Mouse (Mus musculus) megakaryocyte, embryonic 14.5 days (primary cell): ENCODE results near the gene Tnni1.

ENCODE experiments used
- FLI1 ChIP-seq: IDR thresholded peaks from 2 replicates; pipeline ENCODE4 v1.6.1; 2012; ENCODE audit warnings: low read length, inconsistent platforms, mixed read lengths
- GATA1 ChIP-seq: IDR thresholded peaks from 3 replicates; pipeline ENCODE4 v1.6.1; 2012; ENCODE audit warnings: mixed read lengths, low read length, inconsistent platforms, borderline replicate concordance

GRCm38 (mm10) chr1:135759685-135760084 is 19.5 kb upstream of the Tnni1 start:
- TF ChIP-seq GATA1 (no peak), FLI1 (no peak)
